Mouse (Mus musculus) heart, postnatal 36 days (tissue): ENCODE data around the gene Birc5. TPM values are rescaled to one million over a fixed set of nuclear protein-coding genes. Genes with fewer than 3 reads are reported as not detected.
"Not testable (repeated sequence)": the region's sequence is repeated elsewhere in the genome, so short reads cannot be mapped to it uniquely, and the experiment has no call there.

ENCODE experiments used
- DNase-seq, 2 experiments: peaks; one replicate each; pipeline ENCODE4 v3.0.0; 2021 to 2022
- intact Hi-C: fragments of 180-260 bp; cut with DNase I; formaldehyde crosslinking; loops from one replicate; pipeline ENCODE4 v1.15.1; 2025
- total RNA-seq, 2 experiments: library from RNA; stranded (reverse); gene quantifications; 2 replicates each; pipeline ENCODE4 v1.2.3; 2021

The Birc5 gene
- 1 to 10 TPM in 1 of 2 experiments, under 1 TPM in 1; 0.80 to 1.1 TPM for total RNA-seq

DNA sequence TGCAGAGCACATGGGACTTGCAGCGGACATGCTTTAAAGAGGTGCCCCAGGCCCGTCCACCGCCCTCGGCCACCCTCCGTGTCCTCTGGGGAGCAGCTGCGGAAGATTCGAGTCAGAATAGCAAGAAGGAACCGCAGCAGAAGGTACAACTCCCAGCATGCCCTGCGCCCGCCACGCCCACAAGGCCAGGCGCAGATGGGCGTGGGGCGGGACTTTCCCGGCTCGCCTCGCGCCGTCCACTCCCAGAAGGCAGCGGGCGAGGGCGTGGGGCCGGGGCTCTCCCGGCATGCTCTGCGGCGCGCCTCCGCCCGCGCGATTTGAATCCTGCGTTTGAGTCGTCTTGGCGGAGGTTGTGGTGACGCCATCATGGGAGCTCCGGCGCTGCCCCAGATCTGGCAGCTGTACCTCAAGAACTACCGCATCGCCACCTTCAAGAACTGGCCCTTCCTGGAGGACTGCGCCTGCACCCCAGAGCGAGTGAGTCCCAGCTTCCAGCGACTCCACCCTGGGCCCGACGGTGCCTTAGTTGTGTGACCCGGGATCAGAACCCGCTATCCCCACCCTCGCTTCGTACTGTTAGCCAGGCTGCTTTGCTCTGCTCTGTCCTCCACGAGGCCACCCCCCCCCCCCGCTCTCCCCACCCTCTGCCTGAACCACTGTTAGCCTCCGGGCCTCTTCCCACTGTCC lies at the start of gene Birc5:
Birc5 (plus strand) TSS at position 267 of the 687 bp plus-strand sequence.
- intact Hi-C loops = no loop called here
- peak; percentile 95 to 98 for DNase-seq

GRCm38 (mm10) chr11:117800038-117800437 lies 49.0 kb upstream of the Birc5 start:
- intact Hi-C loops = no loop called here
- no peak for DNase-seq

DNA sequence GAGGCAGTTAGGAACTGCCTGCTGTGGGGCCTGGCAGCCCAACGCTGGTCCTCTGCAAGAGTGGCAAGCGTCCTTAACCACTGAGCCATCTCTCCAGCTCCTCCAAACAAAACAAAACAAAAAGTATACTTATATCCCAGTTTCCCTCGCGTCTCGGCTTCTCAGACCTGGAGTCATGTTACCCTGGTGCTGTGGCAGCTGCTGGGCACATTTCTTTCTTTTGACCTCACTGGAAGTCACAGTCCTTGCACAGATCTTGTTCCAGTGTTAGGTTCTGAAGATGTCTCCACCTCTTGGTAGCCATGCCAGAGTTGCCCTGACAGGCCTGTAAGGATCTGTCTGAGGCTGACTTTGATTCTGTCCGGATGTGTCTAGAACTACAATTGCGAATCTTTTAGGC lies 47.4 kb upstream of the Birc5 start:
- no peak for DNase-seq
- intact Hi-C loops = no loop called here

- intact Hi-C loops = no loop called here
- DNase-seq = no peak
These were observed 45.8 kb upstream of the Birc5 start for GRCm38 (mm10) chr11:117803166-117803688.

DNA sequence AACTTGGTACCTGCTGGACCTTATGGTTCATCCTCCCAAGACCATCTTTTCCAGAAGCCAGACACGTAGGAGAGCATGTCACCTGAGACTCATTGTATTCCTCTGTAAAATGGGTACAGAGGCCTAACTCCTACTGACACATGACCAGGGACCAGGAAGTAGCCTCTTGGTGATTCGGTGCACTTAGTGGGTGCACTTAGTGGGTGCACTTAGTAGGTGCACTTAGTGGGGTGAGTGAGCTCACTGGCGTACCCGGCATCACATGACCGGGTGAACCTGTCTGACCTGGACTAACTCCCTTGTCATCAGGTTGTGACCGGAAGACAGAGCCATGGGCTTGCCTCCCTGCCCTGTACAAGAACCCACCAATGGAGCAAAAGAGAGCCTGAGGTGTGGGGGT lies 42.3 kb upstream of the Birc5 start:
- intact Hi-C loops = no loop called here
- DNase-seq = no peak

GRCm38 (mm10) chr11:117809407-117810311 lies 39.4 kb upstream of the Birc5 start, which contains the start of the genes Gm20708 and Syngr2:
Gm20708 (plus strand) TSS chr11:117809668.
Syngr2 (plus strand) TSS chr11:117809668.
- peak; percentile 83 to 84 for DNase-seq
- intact Hi-C loops = no loop called here

DNA sequence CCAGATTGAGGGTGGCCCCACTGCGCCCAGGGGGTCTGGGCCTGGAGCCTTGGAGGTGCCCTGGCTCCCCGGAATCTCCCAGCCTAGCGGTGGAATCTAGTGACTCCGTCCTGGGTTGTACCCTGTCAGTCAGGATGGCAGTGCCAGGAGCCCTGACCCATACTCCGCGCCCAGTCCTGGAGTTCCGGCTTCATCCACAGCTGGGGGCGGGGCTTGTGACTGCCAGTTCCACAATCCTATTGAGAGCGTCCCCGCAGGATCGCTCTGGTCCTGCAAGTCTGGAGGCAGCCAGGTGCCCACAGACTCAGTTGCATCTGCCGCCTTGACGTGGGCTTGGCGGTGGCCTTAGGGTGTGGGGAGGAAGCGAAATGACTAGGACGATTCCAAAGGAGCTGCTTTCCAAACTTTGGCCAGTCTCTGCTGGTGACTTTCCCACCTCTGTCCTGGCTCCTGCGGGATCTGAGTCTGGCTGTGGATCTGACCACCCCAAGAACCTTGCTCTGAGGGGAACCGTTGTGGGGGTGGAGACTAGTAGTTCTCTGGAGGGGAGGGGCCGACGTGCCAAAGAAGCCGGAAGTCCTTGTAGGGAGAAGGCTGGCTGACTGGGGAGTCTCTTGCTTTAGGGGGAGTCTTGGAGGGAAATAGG lies 38.5 kb upstream of the Birc5 start:
- intact Hi-C loops = no loop called here
- peak; percentile 84 to 86 for DNase-seq

DNA sequence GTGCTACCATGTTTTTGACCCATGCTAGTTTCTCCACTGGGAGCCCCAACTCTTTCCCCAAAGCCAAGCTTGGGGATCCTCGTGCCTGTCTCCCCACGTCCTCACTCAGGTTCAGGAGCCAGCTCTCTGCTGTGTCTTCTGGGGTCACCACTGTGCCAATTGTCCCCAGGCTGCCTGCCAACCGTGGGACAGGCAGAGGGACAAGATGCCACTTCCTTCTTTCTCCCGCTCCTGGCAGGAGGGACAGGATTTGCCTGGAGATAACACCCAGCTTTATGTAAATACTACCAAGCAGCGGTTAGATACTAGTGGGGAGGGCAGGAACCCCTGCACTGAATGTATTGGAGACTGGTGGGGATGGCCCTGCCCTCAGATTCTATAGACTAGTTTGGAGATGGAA lies 35.2 kb upstream of the Birc5 start:
- no peak for DNase-seq
- intact Hi-C loops = no loop called here

DNA sequence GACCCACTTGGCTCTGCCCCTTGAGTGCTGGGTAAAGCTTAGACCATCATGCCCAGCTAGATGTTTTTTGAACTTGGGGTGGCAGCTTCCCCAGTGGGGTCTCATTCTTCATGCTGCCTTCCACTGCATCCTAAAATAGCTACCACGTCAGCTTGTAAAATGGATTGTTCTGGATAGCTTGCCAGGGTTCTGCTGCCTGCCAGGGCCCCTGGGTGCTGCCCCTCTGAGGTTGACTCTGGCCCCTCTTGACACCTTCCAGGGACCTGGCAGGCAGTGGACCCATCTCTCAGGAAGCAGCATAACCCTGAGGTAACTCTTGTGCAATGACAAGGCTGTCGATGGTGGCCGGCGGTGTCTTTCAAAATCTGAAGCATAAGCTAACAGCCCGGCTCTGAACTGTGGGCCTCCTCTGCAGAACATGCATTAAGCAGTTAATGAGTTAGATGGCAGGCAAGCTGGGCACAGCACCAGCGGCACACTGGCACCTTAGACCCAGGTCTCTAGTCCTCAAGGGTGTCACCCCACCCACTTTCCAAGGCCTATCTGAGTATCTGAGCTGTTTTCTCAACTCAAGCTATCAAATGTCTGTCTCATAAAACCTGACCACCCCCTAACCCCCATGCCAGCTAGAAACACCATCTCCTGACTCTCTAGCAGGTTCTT lies 34.2 kb upstream of the Birc5 start:
- intact Hi-C loops = no loop called here
- no peak for DNase-seq

DNA sequence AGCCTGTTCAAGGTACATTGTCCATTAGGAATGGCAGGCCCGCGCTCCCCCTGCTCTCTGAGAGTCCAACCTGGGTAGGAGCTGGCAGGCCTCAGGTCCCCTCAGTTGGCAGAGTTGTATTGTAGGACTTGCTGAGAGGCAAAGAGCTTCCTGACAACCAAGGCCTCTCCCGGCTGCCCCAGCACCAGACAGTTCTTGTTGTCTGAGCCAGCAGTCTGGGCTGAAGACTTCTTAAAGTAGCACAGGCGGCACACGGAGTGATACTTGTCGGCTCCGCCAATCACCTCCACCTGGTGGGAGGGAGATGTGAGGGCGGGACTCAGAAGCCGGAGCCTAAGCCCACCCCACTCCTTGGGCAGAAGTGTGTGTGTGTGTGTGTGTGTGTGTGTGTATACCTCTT lies 33.2 kb upstream of the Birc5 start:
- DNase-seq, intact Hi-C loops: not testable (repeated sequence)

- intact Hi-C loops = no loop called here
- no peak for DNase-seq
These were observed 32.6 kb upstream of the Birc5 start for GRCm38 (mm10) chr11:117816389-117816996.

DNA sequence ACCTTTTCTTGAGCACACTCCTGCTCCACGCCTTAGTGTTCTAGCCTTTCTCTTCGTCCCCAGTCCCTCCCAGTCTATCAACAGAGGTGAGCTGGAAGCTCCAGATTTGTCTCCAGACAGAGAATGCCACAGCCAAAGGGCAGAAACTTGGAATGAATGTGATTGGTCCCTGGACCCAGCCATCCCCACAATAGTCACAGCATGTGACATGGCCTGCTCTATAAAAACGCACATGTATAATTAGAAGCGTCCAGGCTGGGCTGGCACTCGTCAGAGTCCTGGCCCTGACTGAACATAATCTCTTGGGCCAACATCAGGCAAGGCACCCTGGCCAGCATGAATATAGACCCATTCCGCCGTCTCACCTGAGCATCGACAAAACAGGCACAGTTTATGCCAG lies 30.0 kb upstream of the Birc5 start:
- DNase-seq = peak in 1 of 2 experiments; percentile 58
- intact Hi-C loops = no loop called here

- intact Hi-C loops = no loop called here
- no peak for DNase-seq
These were observed 28.9 kb upstream of the Birc5 start for GRCm38 (mm10) chr11:117820173-117820572.

- intact Hi-C loops = no loop called here
- no peak for DNase-seq
These were observed 27.2 kb upstream of the Birc5 start for GRCm38 (mm10) chr11:117821868-117822267.

- DNase-seq = peak in 1 of 2 experiments; percentile 52
- intact Hi-C loops = no loop called here
These were observed 26.3 kb upstream of the Birc5 start for GRCm38 (mm10) chr11:117822728-117823241.

DNA sequence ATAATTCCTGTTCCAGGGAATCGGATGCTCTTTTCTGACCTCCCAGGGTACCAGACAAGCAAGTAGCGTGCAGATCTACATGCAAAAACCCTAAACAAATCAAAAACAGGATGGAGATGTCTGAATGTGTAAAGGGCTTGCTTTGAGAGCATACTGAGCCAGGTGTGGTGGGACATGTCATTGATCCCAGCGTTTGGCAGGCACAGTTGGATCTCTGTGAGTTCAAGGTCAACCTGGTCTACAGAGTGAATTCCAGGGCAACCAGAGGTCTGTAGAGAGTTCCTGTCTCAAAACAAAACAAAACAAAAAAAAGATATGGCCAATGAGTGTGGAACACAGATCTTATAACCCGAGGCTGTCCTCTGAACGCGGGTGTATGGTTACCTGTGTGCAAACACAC lies 25.6 kb upstream of the Birc5 start:
- intact Hi-C loops = no loop called here
- no peak for DNase-seq

DNA sequence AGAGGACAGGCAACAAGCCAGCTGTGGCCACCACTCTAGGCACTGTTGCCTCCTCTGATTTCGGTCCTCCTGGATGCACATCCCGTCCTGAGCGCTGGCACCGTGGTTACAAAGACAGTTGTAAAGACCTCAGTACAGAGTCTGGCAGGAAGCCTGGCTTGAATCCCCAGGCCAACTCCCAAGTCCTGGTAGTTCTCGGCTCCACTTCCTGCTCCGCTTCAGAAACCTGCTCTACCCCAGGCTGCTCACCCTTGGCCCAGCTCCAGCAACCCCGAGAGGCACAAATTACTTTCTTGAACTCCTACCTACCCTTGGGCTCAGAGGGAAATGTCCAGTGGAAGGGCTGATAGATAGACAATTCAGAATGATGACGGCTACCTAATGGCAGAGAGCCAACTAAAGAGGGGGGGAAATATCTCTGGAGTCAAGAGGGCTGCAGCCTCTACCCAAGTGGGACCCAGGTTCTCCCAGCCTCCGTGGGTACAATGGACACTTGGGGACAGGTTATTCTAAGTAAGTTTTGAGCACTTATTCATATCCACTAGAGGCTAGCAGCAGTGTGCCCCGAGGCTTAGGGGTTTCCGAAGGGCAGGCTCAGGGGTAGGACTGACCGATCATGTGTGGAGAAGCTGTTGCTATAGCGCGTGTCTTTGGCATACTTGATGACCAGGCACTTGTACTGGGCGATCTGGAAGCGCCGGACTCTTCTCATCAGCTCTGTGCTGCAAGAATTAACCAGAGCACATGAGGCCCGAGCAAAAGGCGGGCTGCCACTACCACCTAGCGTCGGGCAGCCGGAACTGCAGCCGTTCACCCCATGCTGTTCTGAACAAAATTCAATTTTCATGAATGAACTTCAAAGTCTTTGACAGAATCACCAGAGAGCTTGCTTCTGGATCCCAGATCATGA lies 24.7 kb upstream of the Birc5 start:
- peak; percentile 85 for DNase-seq
- intact Hi-C loops = loop anchor here (1.0 to 2.0 kb wide), 3 partner anchors 34 to 439 kb away; partner anchors contain the start of genes Tmc6 and Tmc8

DNA sequence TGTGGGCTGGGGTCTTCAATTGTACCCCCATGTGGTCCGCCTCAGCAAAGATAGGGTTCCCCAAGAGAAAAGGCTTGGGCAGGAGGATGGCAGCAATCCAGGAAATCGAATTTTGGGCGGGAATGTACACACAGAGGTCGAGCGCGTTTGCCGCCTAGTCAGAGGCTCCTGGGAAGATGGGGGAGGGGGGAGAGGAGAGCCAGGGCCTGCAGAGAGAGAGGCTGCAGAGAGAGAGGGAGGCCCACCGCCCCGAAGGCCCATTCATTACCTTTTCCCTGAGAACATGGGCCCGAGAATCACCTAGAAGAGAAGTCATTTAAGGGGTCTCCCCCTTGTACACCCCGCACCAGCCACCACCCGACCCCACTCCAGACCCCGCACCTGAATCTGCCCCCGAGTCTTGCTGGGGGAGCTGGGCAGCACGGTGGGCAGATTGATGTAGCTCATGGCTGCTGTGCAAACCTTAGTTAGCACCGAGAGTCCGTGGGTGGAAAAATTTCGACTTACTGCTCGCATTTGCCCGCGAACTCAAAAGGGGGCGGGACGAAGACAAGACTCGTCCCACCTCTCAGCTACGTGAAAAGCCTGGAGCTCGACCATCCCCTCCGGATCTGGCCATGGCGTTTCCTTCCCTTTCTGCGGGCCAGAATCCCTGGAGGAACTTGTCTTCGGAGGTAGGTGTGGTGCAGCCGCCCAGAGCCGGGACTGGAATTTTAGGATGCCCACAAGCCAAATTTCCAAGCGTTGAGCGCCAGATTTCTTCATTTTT lies 23.5 kb upstream of the Birc5 start, which contains the start of the genes Afmid and Tk1:
Afmid (plus strand) TSS at position 592 of the 769 bp plus-strand sequence.
Tk1 (minus strand) TSS at position 760 of the 769 bp plus-strand sequence.
- DNase-seq = peak; percentile 67 to 68
- intact Hi-C loops = loop anchor here (1.0 to 5.0 kb wide), 3 partner anchors 43 to 343 kb away; partner anchors contain the start of genes Gm11733, Tmc6 and Tmc8
